Mouse (Mus musculus) heart, postnatal 0 days (tissue): Measurements from ENCODE around the gene Bak1.

ENCODE experiments used
- CTCF ChIP-seq: IDR thresholded peaks from 2 replicates; pipeline ENCODE4 v1.5.1; 2016; ENCODE audit warnings: antibody characterized with exemption, control low read depth, low read depth
- EP300 ChIP-seq: IDR thresholded peaks from 2 replicates; pipeline ENCODE4 v1.6.1; 2016; ENCODE audit warnings: antibody characterized with exemption, low read depth

DNA sequence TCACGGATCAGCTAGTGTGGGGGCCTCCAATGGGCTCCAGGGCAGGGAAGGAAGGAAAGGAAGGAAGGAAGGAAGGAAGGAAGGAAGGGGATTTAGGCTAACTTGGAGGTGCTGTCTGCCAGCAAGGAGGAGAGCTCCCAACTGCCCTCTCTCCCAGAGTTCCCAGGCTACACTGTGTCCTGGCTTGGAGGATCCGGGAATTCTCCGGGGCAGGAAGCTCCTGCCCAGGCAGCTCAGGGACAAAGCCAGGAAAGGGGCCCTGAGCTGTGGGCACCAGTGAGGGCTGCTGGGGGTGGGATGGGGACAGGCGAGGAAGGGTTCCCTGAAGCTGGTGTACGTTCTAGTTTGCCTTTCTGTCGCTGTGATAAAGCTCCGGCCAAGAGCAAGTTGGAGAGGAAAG, 7.7 kb upstream of the Bak1 start:
- no peak for TF ChIP-seq CTCF
- TF ChIP-seq EP300: no peak
